Mouse (Mus musculus): Measurements from ENCODE around the gene Pls1. TPM values are rescaled to one million over a fixed set of nuclear protein-coding genes. Genes with fewer than 3 reads are reported as not detected.

Gene Pls1
- polyA plus RNA-seq (2016; fragmentation: Nextera tagmentation; extraction: Ambion mirVana): 3.8 and 4.7 TPM in 2 replicates

DNA sequence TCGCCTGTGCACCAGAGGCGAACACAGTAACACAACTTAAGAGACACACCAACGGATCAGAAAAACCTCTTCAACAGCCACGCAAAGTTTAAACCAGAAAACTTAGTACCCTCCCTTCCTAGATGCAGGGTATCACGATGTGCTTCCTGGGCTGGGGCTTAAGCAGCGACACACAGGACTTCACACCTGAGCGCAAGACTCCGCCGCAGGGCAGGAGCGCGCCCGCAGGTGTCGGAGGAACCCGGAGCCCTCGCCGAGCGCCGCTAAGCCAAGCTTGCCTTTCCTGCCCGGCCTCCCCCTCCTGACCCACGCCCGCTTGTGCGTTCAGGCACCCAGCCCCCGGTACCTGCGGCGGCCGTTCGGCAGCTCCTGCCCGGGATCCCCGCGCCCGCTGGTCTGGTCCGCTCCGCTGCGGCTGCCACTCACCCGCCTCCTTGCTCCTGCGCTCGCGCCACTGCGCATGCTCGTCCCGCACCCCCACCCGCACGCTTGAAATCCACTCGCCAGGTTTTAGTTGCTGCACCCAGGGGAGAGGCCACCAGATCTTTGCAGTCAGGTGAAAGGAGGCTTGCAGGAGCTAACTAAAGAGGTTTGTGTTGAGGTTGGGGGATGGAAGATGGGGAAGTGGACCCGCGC is at the start of gene Pls1:
Gene Pls1, minus strand, starts transcription at position 487 of the 636 bp plus-strand sequence.
- Histone ChIP-seq H3K27ac (no peak within 1 kb of the TSS), H3K9ac (peak within 1 kb of the TSS; percentile 62), H3K9me3 (no peaks in the 10 kb centered on the region), H3K36me3 (no peaks in the 10 kb centered on the region), H3K4me1 (no peaks in the 10 kb centered on the region), H3K4me2 (replicated peaks) (peak within 1 kb of the TSS; percentile 97), H3K4me3 (peak within 1 kb of the TSS; percentile 61), H3K27me3 (replicated peaks) (peaks cover 15% of the 10 kb centered on the region; the same call in 1 of the 2 replicates)
- WGBS: 1% methylated on average over 46 of the region's 46 CpGs
- ATAC-seq (ENCODE audit: low FRiP score, low read depth): peak; percentile 92

DNA sequence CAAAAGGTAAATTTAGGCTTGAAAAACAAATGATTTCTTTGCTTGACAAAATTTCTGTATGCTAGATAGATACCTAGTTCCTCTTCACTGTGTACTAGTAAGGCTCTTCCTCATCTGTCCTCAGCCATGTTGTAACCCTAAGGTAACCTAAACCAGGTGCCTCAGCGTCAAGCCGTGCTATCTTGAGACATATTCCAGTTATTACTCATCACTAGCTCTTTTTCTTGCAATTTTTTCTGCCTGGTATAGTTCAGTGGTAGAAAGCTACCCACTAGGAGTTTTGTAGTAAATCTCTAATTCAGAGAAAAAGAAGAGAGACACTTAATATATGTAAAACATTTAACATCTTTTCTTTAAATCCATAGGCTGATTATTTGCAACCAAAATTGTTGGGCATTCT is 37.6 kb upstream of the Pls1 start:
- H3K4me2 ChIP-seq (replicated peaks): no peak overlapping the region
- no peak overlapping the region for H3K4me3 ChIP-seq
- H3K4me1 ChIP-seq: no peaks in the 10 kb centered on the region
- H3K36me3 ChIP-seq: peaks cover 19% of the 10 kb centered on the region
- no peak for ATAC-seq (ENCODE audit: low FRiP score, low read depth)
- no peak overlapping the region for H3K27ac ChIP-seq
- H3K27me3 ChIP-seq (replicated peaks): no peaks in the 10 kb centered on the region
- H3K9me3 ChIP-seq: no peaks in the 10 kb centered on the region
- WGBS: 92% methylated on average over 2 of the region's 2 CpGs
- H3K9ac ChIP-seq: no peak overlapping the region

DNA sequence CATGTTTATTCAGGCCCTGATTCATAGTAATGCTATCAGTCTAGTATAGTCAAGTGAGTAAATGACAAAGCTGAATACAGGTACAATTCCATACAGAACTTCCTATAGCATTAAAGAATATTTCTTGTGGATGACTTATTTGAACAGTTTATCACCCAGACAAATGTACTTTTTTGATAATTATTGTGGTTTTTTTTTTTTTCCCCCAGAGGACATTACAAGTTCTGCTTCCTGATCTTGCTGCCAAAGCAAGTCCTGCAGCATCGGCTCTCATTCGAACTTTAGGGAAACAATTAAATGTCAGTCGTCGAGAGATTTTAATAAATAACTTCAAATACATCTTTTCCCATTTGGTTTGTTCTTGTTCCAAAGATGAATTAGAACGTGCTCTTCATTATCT is 33.1 kb upstream of the Pls1 start:
- H3K27ac ChIP-seq: no peak overlapping the region
- no peaks in the 10 kb centered on the region for H3K27me3 ChIP-seq (replicated peaks)
- no peak for ATAC-seq (ENCODE audit: low FRiP score, low read depth)
- H3K9ac ChIP-seq: no peak overlapping the region
- H3K9me3 ChIP-seq: no peaks in the 10 kb centered on the region
- WGBS: 94% methylated on average over 5 of the region's 5 CpGs
- H3K36me3 ChIP-seq: peaks cover 14% of the 10 kb centered on the region; the same call in 1 of the 2 replicates
- H3K4me2 ChIP-seq (replicated peaks): no peak overlapping the region
- no peak overlapping the region for H3K4me3 ChIP-seq
- no peaks in the 10 kb centered on the region for H3K4me1 ChIP-seq

DNA sequence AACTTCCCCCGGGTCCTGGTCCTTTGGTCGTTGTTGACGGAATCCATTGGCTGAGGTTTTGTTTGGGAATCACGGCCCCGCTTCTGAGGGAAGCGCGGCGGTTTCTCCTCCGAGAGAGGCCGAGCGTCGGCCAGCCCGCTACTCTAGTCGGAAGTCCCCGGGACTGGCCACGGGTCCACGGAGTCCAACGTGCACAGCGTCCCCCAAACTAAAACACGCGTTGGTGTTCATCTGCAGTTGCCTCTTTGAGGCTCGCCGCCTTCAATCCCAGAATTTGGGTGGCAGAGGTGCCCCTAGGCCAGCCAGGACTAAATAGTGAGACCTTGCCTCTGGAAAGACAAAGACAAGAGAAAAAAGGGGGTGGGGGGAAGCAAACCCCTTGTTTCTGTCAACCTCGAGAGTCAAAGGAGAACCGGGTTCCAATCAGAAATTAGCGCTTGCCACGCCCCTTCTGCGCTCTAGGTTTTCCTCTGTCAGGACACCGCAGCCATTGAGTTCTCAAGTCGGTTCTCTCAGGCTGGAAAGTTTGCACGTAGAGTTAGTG is 13.0 kb upstream of the Pls1 start:
- WGBS: under 1% methylated on average over 31 of the region's 31 CpGs
- no peak overlapping the region for H3K27ac ChIP-seq

DNA sequence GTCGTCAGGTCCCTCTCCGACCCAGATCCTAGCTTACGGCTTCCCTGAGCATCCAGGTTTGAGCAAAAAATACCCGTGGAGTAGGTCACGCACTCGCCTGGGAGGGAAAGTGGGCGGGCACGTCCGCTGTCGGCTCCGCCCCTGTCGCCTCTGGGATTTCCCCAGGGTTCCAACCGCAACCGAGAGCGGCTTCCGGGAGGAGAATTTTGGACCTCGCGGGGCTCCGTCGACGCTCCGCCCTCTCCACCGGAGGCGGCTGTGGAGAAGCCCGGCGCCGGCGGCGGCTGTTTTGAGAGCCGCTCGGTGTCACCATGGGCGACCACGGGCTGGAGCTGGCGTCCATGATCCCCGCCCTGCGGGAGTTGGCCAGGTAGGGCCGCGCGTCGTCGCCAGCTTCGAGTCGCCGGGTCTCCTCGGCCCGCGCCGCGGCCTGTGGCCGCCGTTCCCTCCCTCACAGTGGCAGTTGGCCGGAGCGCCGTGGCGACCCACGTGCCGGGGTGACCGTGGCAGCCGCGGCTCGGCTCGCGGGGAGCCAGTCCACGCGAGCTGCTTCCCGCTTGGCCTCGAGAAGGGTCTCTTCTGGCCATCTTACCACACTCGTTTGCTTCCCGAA is 12.4 kb upstream of the Pls1 start, which contains the start of gene Atr:
Gene Atr, plus strand, starts transcription at position 184 of the 613 bp plus-strand sequence.
- under 1% methylated on average over 69 of the region's 69 CpGs for WGBS
- Histone ChIP-seq H3K4me1 (peaks cover 5% of the 10 kb centered on the region; the same call in 1 of the 2 replicates), H3K9ac (peak within 1 kb of the TSS; percentile 79)

More for the DNA sequence above, 13.0 kb upstream of the Pls1 start:
- Histone ChIP-seq H3K4me1 (peaks cover 5% of the 10 kb centered on the region; the same call in 1 of the 2 replicates), H3K9me3 (no peaks in the 10 kb centered on the region), H3K9ac (peak overlapping the region; percentile 79), H3K36me3 (peaks cover 5% of the 10 kb centered on the region; the same call in 1 of the 2 replicates), H3K4me2 (replicated peaks) (peak overlapping the region; percentile 93), H3K4me3 (peak overlapping the region; percentile 95), H3K27me3 (replicated peaks) (no peaks in the 10 kb centered on the region)
- ATAC-seq (ENCODE audit: low FRiP score, low read depth): peak; percentile 32

DNA sequence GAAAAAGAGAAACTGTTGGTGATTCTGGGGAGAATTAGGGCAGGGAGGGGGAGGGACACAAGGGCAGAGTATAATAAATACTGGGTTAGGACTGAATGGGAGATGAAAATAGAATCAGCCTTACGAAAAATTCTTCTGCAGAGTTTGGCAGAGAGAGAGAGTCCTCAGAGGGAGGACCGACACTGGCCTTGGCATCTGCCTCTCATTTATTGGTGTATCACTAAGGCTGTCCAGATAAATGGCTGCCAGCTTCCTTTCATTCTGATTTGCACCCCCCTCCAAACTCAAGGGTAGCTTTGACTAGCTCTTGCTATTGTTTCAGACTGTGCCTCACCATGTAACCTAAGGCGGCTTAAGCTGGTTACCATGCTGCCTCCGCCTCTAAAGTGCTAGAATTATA is 10.9 kb upstream of the Pls1 start:
- no peaks in the 10 kb centered on the region for H3K9me3 ChIP-seq
- whole genome bisulfite sequencing: 92% methylated on average over 4 of the region's 4 CpGs
- H3K27ac ChIP-seq: no peak overlapping the region
- H3K36me3 ChIP-seq: no peaks in the 10 kb centered on the region
- no peak overlapping the region for H3K4me3 ChIP-seq
- no peak for ATAC-seq (ENCODE audit: low FRiP score, low read depth)
- H3K4me2 ChIP-seq (replicated peaks): no peak overlapping the region
- H3K9ac ChIP-seq: no peak overlapping the region
- H3K4me1 ChIP-seq: peaks cover 5% of the 10 kb centered on the region; the same call in 1 of the 2 replicates
- H3K27me3 ChIP-seq (replicated peaks): no peaks in the 10 kb centered on the region

More for the DNA sequence above, 12.4 kb upstream of the Pls1 start, which contains the start of gene Atr:
- Histone ChIP-seq H3K4me3 (peak within 1 kb of the TSS; percentile 95), H3K9me3 (no peaks in the 10 kb centered on the region), H3K36me3 (no peaks in the 10 kb centered on the region), H3K27me3 (replicated peaks) (no peaks in the 10 kb centered on the region), H3K4me2 (replicated peaks) (peak within 1 kb of the TSS; percentile 93), H3K27ac (no peak within 1 kb of the TSS)
- peak; percentile 91 for ATAC-seq (ENCODE audit: low FRiP score, low read depth)

DNA sequence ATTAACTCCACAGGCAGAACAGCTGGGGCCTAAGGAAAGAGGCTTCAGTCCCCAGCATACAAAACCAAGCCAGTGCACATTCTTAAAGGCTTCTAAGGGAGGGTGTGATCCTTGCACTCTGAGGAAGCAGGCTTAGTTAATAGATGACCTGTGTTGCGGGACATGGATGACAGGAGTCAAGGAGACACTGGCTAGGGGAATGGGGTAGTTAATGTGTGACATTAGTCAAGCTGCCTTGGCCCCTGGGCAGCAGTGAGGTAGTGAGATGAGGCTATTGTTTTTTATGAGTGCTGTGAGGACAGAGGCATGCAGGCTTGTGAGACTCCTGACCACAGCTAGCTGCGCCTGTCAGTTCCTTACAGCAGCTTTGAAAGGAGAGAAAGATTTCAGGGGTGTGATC is 9.8 kb upstream of the Pls1 start:
- Histone ChIP-seq H3K9me3 (no peaks in the 10 kb centered on the region), H3K9ac (no peak overlapping the region), H3K36me3 (no peaks in the 10 kb centered on the region), H3K4me2 (replicated peaks) (no peak overlapping the region), H3K4me3 (no peak overlapping the region), H3K27ac (no peak overlapping the region), H3K4me1 (peaks cover 5% of the 10 kb centered on the region; the same call in 1 of the 2 replicates), H3K27me3 (replicated peaks) (no peaks in the 10 kb centered on the region)
- no peak for ATAC-seq (ENCODE audit: low FRiP score, low read depth)
- WGBS: 41% methylated on average over 2 of the region's 2 CpGs

DNA sequence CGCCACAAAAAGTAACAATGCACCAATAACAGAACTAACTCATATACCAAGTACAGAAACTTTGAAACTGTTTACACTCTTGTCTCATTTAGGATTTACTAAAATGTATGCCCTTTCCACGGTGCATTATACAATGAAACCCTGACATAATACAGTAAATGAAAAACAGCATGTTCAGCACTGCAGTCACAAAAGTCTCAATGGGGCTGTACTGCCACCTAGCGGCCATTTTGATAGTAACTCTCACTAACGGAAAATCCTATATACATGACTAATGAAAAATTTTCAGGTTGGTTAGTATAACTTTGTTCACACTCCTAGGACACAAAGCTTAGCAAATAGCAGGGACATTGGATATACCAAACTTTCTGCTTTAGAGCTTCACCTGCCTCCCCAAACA is 7.8 kb upstream of the Pls1 start:
- ATAC-seq (ENCODE audit: low FRiP score, low read depth): no peak
- H3K4me1 ChIP-seq: no peaks in the 10 kb centered on the region
- H3K9me3 ChIP-seq: no peaks in the 10 kb centered on the region
- 29% methylated on average over 4 of the region's 4 CpGs for WGBS
- H3K36me3 ChIP-seq: no peaks in the 10 kb centered on the region
- no peak overlapping the region for H3K27ac ChIP-seq
- no peak overlapping the region for H3K9ac ChIP-seq
- H3K4me2 ChIP-seq (replicated peaks): no peak overlapping the region
- no peaks in the 10 kb centered on the region for H3K27me3 ChIP-seq (replicated peaks)
- H3K4me3 ChIP-seq: no peak overlapping the region

DNA sequence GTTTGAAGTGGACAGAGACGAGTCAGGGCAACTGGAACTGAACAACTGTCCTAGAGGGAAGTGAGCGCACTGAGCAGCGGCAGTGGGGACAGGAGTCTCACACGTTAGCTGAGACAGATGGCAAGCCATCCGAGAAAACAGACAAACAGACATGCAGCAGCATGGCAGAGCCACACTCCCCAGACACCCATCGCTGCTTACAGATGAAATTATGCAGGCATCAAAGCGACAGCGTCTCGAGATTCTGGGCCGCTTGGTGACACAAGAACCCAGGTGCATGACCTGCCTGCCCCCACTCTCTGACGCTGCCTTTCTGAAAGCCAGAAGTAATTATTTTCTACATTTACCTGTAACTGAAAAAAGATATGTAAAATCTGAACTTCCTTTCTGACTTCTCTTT is 6.6 kb upstream of the Pls1 start:
- Histone ChIP-seq H3K4me2 (replicated peaks) (no peak overlapping the region), H3K36me3 (no peaks in the 10 kb centered on the region), H3K4me1 (no peaks in the 10 kb centered on the region), H3K27me3 (replicated peaks) (no peaks in the 10 kb centered on the region), H3K4me3 (no peak overlapping the region), H3K27ac (no peak overlapping the region), H3K9ac (no peak overlapping the region), H3K9me3 (no peaks in the 10 kb centered on the region)
- no peak for ATAC-seq (ENCODE audit: low FRiP score, low read depth)
- 64% methylated on average over 11 of the region's 11 CpGs for WGBS

DNA sequence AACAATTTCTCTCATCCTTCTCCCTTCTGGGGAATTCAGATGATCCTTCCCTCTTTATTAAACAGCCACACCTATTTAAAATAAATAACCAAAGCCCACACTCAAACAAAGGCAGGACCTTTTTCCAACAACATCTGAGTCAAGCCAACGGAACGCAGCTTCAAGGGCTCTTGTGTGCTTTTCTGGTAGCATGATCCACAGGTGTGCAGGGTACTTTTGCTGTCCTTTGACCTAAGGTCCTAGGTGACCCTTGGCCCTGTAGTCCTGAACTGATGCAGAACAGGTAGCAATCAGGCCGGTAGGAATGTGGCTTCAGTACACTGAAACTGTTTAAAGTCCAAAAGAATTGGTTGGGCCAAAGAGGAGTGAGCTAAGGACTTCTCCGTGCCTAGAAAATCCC is 600 bp upstream of the Pls1 start:
- Histone ChIP-seq H3K9me3 (no peaks in the 10 kb centered on the region), H3K36me3 (no peaks in the 10 kb centered on the region), H3K4me1 (no peaks in the 10 kb centered on the region), H3K27ac (no peak overlapping the region), H3K9ac (no peak overlapping the region), H3K27me3 (replicated peaks) (peaks cover 15% of the 10 kb centered on the region; the same call in 1 of the 2 replicates), H3K4me3 (no peak overlapping the region), H3K4me2 (replicated peaks) (peak overlapping the region; percentile 97; the same call in 1 of the 2 replicates)
- ATAC-seq (ENCODE audit: low FRiP score, low read depth): no peak
- WGBS: 78% methylated on average over 4 of the region's 4 CpGs

DNA sequence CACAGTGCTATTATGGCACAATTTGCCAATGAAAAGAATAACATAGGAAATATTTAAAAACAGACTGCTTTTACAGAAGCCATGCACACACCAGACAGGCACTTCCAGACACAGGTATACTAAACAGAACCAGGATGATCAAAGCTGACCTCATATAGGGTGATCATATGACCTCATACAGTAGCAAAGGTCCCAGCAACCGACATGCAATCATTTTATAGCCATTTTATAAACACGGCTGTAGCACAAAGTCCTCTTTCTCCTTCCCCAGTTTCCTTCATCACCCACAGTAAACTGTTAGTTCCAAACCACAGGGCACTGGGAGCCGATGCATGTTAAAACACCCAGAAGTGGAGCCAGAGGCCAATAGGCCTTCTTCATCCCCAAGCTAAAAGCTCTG is 5.7 kb downstream of the Pls1 start:
- ATAC-seq (ENCODE audit: low FRiP score, low read depth): no peak
- H3K4me2 ChIP-seq (replicated peaks): no peak overlapping the region
- H3K27me3 ChIP-seq (replicated peaks): peaks cover 7% of the 10 kb centered on the region; the same call in 1 of the 2 replicates
- no peak overlapping the region for H3K4me3 ChIP-seq
- H3K9ac ChIP-seq: no peak overlapping the region
- H3K27ac ChIP-seq: no peak overlapping the region
- 83% methylated on average over 3 of the region's 3 CpGs for WGBS
- H3K9me3 ChIP-seq: no peaks in the 10 kb centered on the region
- no peaks in the 10 kb centered on the region for H3K4me1 ChIP-seq
- H3K36me3 ChIP-seq: no peaks in the 10 kb centered on the region

DNA sequence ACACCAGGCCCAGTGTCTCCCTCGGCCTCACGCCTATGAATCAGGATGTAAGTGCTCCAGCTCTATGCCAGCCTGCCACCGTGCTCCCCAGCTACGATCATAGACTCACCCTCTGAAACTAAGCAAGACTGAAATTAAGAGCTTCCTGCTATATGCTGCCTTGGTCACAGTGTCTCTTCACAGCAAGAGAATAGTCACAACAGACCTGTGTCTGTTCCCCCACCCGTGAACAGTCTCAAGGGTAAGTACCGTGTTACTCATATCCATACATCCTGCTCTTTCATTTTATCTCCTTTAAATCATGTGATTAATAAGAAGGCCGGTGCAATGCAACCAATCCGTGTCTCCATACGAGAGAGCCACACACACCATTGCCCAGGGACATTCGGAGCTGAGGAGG is 9.4 kb downstream of the Pls1 start:
- Histone ChIP-seq H3K4me1 (no peaks in the 10 kb centered on the region), H3K9me3 (no peaks in the 10 kb centered on the region), H3K27me3 (replicated peaks) (no peaks in the 10 kb centered on the region), H3K9ac (no peak overlapping the region), H3K4me3 (no peak overlapping the region), H3K36me3 (no peaks in the 10 kb centered on the region), H3K27ac (no peak overlapping the region), H3K4me2 (replicated peaks) (no peak overlapping the region)
- ATAC-seq (ENCODE audit: low FRiP score, low read depth): no peak
- 91% methylated on average over 10 of the region's 10 CpGs for WGBS
